Mouse (Mus musculus): Measurements from ENCODE around the gene Shd. TPM values are rescaled to one million over a fixed set of nuclear protein-coding genes. Genes with fewer than 3 reads are reported as not detected.
"Not testable (repeated sequence)": the region's sequence is repeated elsewhere in the genome, so short reads cannot be mapped to it uniquely, and the experiment has no call there.

Shd gene
- total RNA-seq (2021), result 1 to 10 TPM in 1 of 2 experiments, under 1 TPM in 1; 0.87 to 1.2 TPM
- long read RNA-seq, experiment 1, partial matches to known transcripts, result 1 of 1 reads
- long read RNA-seq, experiment 1, other reads (novel, unspliced or antisense), result 0 of 1 reads
- long read RNA-seq, experiment 2, partial matches to known transcripts, result 0 of 1 reads
- long read RNA-seq, experiment 2, other reads (novel, unspliced or antisense), result 0 of 1 reads

GRCm38 (mm10) chr17:55969966-55970891, at the start of gene Shd:
TSS of gene Shd (plus strand) at chr17:55970467.
- peak; percentile 40 for DNase-seq

- DNase-seq, result peak; percentile 33
These were observed 38.4 kb upstream of the Shd start for GRCm38 (mm10) chr17:55931553-55932502.

GRCm38 (mm10) chr17:55932635-55933034, 37.6 kb upstream of the Shd start:
- no peak for DNase-seq

GRCm38 (mm10) chr17:55933191-55933590, 37.1 kb upstream of the Shd start:
- no peak for DNase-seq

- not testable (repeated sequence) for DNase-seq
These were observed 25.8 kb upstream of the Shd start for GRCm38 (mm10) chr17:55944387-55944865.

GRCm38 (mm10) chr17:55944866-55945682, 25.2 kb upstream of the Shd start:
- DNase-seq, result peak; percentile 85

GRCm38 (mm10) chr17:55945696-55946095, 24.6 kb upstream of the Shd start:
- DNase-seq, result no peak

GRCm38 (mm10) chr17:55948647-55949046, 21.6 kb upstream of the Shd start:
- no peak for DNase-seq

- DNase-seq, result no peak
These were observed 20.9 kb upstream of the Shd start, which contains the start of gene Zfp119b for GRCm38 (mm10) chr17:55949400-55949799. TSS of gene Zfp119b (minus strand) at chr17:55949500.

- DNase-seq, result no peak
These were observed 19.7 kb upstream of the Shd start for GRCm38 (mm10) chr17:55950601-55951000.

GRCm38 (mm10) chr17:55952041-55952440, 18.2 kb upstream of the Shd start:
- DNase-seq, result no peak

- no peak for DNase-seq
These were observed 17.7 kb upstream of the Shd start, which contains the start of gene Ebi3 for GRCm38 (mm10) chr17:55952447-55953027. TSS of gene Ebi3 (plus strand) at chr17:55952640.

GRCm38 (mm10) chr17:55953751-55954150, 16.5 kb upstream of the Shd start:
- DNase-seq, result no peak

GRCm38 (mm10) chr17:55954229-55954628, 16.0 kb upstream of the Shd start:
- no peak for DNase-seq

GRCm38 (mm10) chr17:55956129-55956528, 14.1 kb upstream of the Shd start:
- DNase-seq, result no peak

- DNase-seq, result no peak
These were observed 13.7 kb upstream of the Shd start for GRCm38 (mm10) chr17:55956591-55956990.

- peak; percentile 84 for DNase-seq
These were observed 13.1 kb upstream of the Shd start for GRCm38 (mm10) chr17:55957168-55957567.

GRCm38 (mm10) chr17:55957726-55958583, 12.3 kb upstream of the Shd start:
- no peak for DNase-seq

- DNase-seq, result no peak
These were observed 11.7 kb upstream of the Shd start for GRCm38 (mm10) chr17:55958584-55958886.

All from gastrocnemius, postnatal 10 days (tissue).